Mouse (Mus musculus) kidney, embryonic 15.5 days (tissue): Measurements from ENCODE around the gene Oas1h. TPM values are rescaled to one million over a fixed set of nuclear protein-coding genes. Genes with fewer than 3 reads are reported as not detected.
A peak's percentile ranks its signal among the peaks of the same experiment; 100 is the strongest.

Experiments
- ATAC-seq: fragments of 200-750 bp; cut with Nextera tagmentation; replicated peaks from 2 replicates; pipeline ENCODE4 v1.8.0; 2017; ENCODE audit warnings: moderate TSS enrichment; ENCODE audit not compliant: low FRiP score
- H3K27ac ChIP-seq: fragments of 300-500 bp; sonication (generic); 2 replicates; pipeline ENCODE4 v1.5.1; 2015; ENCODE audit warnings: mild to moderate bottlenecking, inconsistent platforms
- H3K27me3 ChIP-seq: fragments of 300-500 bp; sonication (generic); 2 replicates; pipeline ENCODE4 v1.6.1; 2015; ENCODE audit warnings: inconsistent platforms
- H3K36me3 ChIP-seq: fragments of 300-500 bp; sonication (generic); 2 replicates; pipeline ENCODE4 v1.6.1; 2015; ENCODE audit warnings: inconsistent platforms
- H3K4me1 ChIP-seq: fragments of 300-500 bp; sonication (generic); 2 replicates; pipeline ENCODE4 v1.6.1; 2015; ENCODE audit warnings: inconsistent platforms
- H3K4me2 ChIP-seq: fragments of 300-500 bp; sonication (generic); 2 replicates; pipeline ENCODE4 v1.6.1; 2015; ENCODE audit warnings: moderate library complexity, mild to moderate bottlenecking, inconsistent platforms
- H3K4me3 ChIP-seq: fragments of 300-500 bp; sonication (generic); replicated peaks from 2 replicates; pipeline ENCODE4 v1.5.1; 2015; ENCODE audit warnings: mild to moderate bottlenecking, inconsistent platforms
- H3K9ac ChIP-seq: fragments of 300-500 bp; sonication (generic); 2 replicates; pipeline ENCODE4 v1.6.1; 2015; ENCODE audit warnings: mild to moderate bottlenecking, inconsistent platforms
- H3K9me3 ChIP-seq: fragments of 300-500 bp; sonication (generic); replicated peaks from 2 replicates; pipeline ENCODE4 v1.6.1; 2016; ENCODE audit warnings: inconsistent platforms
- WGBS: fragments of 180-500 bp; shearing (Covaris S2); methylation state at CpG from one replicate; pipeline ENCODE4 v1.1.7; 2015; ENCODE audit warnings: mixed read lengths; 5-methylcytosine and 5-hydroxymethylcytosine counted together
- polyA plus RNA-seq: library from polyadenylated mRNA; unstranded; fragments of >200 nt; fragmentation: Nextera tagmentation; extraction: Ambion mirVana; gene quantifications from 2 replicates; pipeline ENCODE4 v1.2.1, GENCODE M21; 2015

Oas1h gene
- polyA plus RNA-seq = not detected in 2 replicates

- Histone ChIP-seq H3K9me3 (no peaks in the 10 kb centered on the region), H3K27me3 (no peaks in the 10 kb centered on the region), H3K4me3 (no peak within 1 kb of the TSS), H3K36me3 (no peaks in the 10 kb centered on the region), H3K9ac (no peak within 1 kb of the TSS), H3K4me2 (no peak within 1 kb of the TSS), H3K4me1 (no peaks in the 10 kb centered on the region), H3K27ac (no peak within 1 kb of the TSS)
- no peak for ATAC-seq
- WGBS = 46% methylated on average over 4 of the region's 4 CpGs
Observed at GRCm38 (mm10) chr5:120861121-120861520, at the start of gene Oas1h. TSS of gene Oas1h (plus strand) at chr5:120861421.

GRCm38 (mm10) chr5:120811951-120812819 lies 49.0 kb upstream of the Oas1h start, which contains the start of gene Oas1c:
TSS of gene Oas1c (minus strand) at chr5:120812514.
- H3K36me3 ChIP-seq = no peaks in the 10 kb centered on the region
- peak within 1 kb of the TSS; percentile 60 for H3K4me2 ChIP-seq
- WGBS = 4% methylated on average over 18 of the region's 18 CpGs
- H3K27me3 ChIP-seq = no peaks in the 10 kb centered on the region
- H3K9me3 ChIP-seq = no peaks in the 10 kb centered on the region
- peaks cover 16% of the 10 kb centered on the region for H3K4me1 ChIP-seq
- H3K4me3 ChIP-seq = peak within 1 kb of the TSS; percentile 38
- peak within 1 kb of the TSS; percentile 17; the same call in 1 of the 2 replicates for H3K9ac ChIP-seq
- peak within 1 kb of the TSS; percentile 85 for H3K27ac ChIP-seq
- ATAC-seq = peak; percentile 92

GRCm38 (mm10) chr5:120813023-120813422 lies 48.2 kb upstream of the Oas1h start:
- no peaks in the 10 kb centered on the region for H3K36me3 ChIP-seq
- 77% methylated on average over 6 of the region's 6 CpGs for WGBS

GRCm38 (mm10) chr5:120815949-120816348 lies 45.3 kb upstream of the Oas1h start:
- ATAC-seq = no peak
- Histone ChIP-seq H3K9me3 (peaks cover 5% of the 10 kb centered on the region; the same call in 1 of the 2 replicates), H3K36me3 (no peaks in the 10 kb centered on the region), H3K9ac (no peak overlapping the region), H3K4me3 (no peak overlapping the region), H3K4me1 (peaks cover 16% of the 10 kb centered on the region), H3K27me3 (no peaks in the 10 kb centered on the region), H3K27ac (no peak overlapping the region), H3K4me2 (no peak overlapping the region)
- WGBS = 72% methylated on average over 3 of the region's 3 CpGs

More at GRCm38 (mm10) chr5:120813023-120813422, 48.2 kb upstream of the Oas1h start:
- H3K4me3 ChIP-seq = peak overlapping the region; percentile 38
- H3K9ac ChIP-seq = no peak overlapping the region; the same call in 1 of the 2 replicates
- H3K4me1 ChIP-seq = peaks cover 16% of the 10 kb centered on the region
- H3K9me3 ChIP-seq = no peaks in the 10 kb centered on the region
- no peak overlapping the region for H3K27ac ChIP-seq
- ATAC-seq = 0 out of 2 replicates have a peak, but pooled peaks have one; percentile 3
- H3K27me3 ChIP-seq = no peaks in the 10 kb centered on the region
- peak overlapping the region; percentile 60 for H3K4me2 ChIP-seq

- Histone ChIP-seq H3K4me1 (no peaks in the 10 kb centered on the region), H3K9me3 (peaks cover 5% of the 10 kb centered on the region; the same call in 1 of the 2 replicates), H3K9ac (no peak overlapping the region), H3K4me2 (no peak overlapping the region), H3K27ac (no peak overlapping the region), H3K27me3 (no peaks in the 10 kb centered on the region), H3K36me3 (no peaks in the 10 kb centered on the region), H3K4me3 (no peak overlapping the region)
- no peak for ATAC-seq
Observed at GRCm38 (mm10) chr5:120818999-120819398, 42.2 kb upstream of the Oas1h start.

GRCm38 (mm10) chr5:120831031-120831430 lies 30.2 kb upstream of the Oas1h start:
- peaks cover 3% of the 10 kb centered on the region; the same call in 1 of the 2 replicates for H3K27me3 ChIP-seq
- H3K4me1 ChIP-seq = peaks cover 5% of the 10 kb centered on the region
- WGBS = 81% methylated on average over 4 of the region's 4 CpGs
- H3K9me3 ChIP-seq = no peaks in the 10 kb centered on the region
- H3K27ac ChIP-seq = no peak overlapping the region
- no peak overlapping the region for H3K9ac ChIP-seq
- no peaks in the 10 kb centered on the region for H3K36me3 ChIP-seq
- no peak for ATAC-seq
- no peak overlapping the region for H3K4me3 ChIP-seq
- H3K4me2 ChIP-seq = no peak overlapping the region

GRCm38 (mm10) chr5:120833335-120834280 lies 27.6 kb upstream of the Oas1h start:
- Histone ChIP-seq H3K9ac (no peak overlapping the region), H3K4me1 (peaks cover 5% of the 10 kb centered on the region), H3K4me2 (no peak overlapping the region), H3K9me3 (no peaks in the 10 kb centered on the region), H3K27me3 (peaks cover 3% of the 10 kb centered on the region; the same call in 1 of the 2 replicates), H3K4me3 (no peak overlapping the region), H3K36me3 (no peaks in the 10 kb centered on the region), H3K27ac (no peak overlapping the region)
- WGBS = 10% methylated on average over 17 of the region's 17 CpGs
- ATAC-seq = no peak

GRCm38 (mm10) chr5:120836731-120837585 lies 24.3 kb upstream of the Oas1h start:
- Histone ChIP-seq H3K9me3 (no peaks in the 10 kb centered on the region), H3K4me2 (no peak overlapping the region), H3K9ac (no peak overlapping the region), H3K4me1 (peaks cover 5% of the 10 kb centered on the region), H3K27ac (no peak overlapping the region), H3K36me3 (no peaks in the 10 kb centered on the region), H3K27me3 (peaks cover 3% of the 10 kb centered on the region; the same call in 1 of the 2 replicates), H3K4me3 (no peak overlapping the region)
- WGBS = 9% methylated on average over 8 of the region's 8 CpGs
- no peak for ATAC-seq

GRCm38 (mm10) chr5:120844713-120845112 lies 16.5 kb upstream of the Oas1h start:
- no peak overlapping the region for H3K9ac ChIP-seq
- WGBS = 81% methylated on average over 3 of the region's 3 CpGs
- H3K9me3 ChIP-seq = no peaks in the 10 kb centered on the region
- no peaks in the 10 kb centered on the region for H3K36me3 ChIP-seq
- no peak overlapping the region for H3K4me3 ChIP-seq
- ATAC-seq = no peak
- H3K27me3 ChIP-seq = no peaks in the 10 kb centered on the region
- H3K4me1 ChIP-seq = no peaks in the 10 kb centered on the region
- no peak overlapping the region for H3K4me2 ChIP-seq
- H3K27ac ChIP-seq = no peak overlapping the region

- H3K9ac ChIP-seq = no peak within 1 kb of the TSS
- no peaks in the 10 kb centered on the region for H3K36me3 ChIP-seq
- no peaks in the 10 kb centered on the region for H3K9me3 ChIP-seq
- no peak within 1 kb of the TSS for H3K27ac ChIP-seq
- H3K27me3 ChIP-seq = no peaks in the 10 kb centered on the region
- H3K4me2 ChIP-seq = no peak within 1 kb of the TSS
- no peaks in the 10 kb centered on the region for H3K4me1 ChIP-seq
- no peak within 1 kb of the TSS for H3K4me3 ChIP-seq
- WGBS = 68% methylated on average over 4 of the region's 4 CpGs
- ATAC-seq = no peak
Observed at GRCm38 (mm10) chr5:120847067-120847466, 14.2 kb upstream of the Oas1h start, which contains the start of gene Oas1f. TSS of gene Oas1f (plus strand) at chr5:120847367.

- 66% methylated on average over 3 of the region's 3 CpGs for WGBS
- Histone ChIP-seq H3K9ac (no peak overlapping the region), H3K4me2 (no peak overlapping the region), H3K4me1 (no peaks in the 10 kb centered on the region), H3K36me3 (no peaks in the 10 kb centered on the region), H3K27me3 (no peaks in the 10 kb centered on the region), H3K27ac (no peak overlapping the region), H3K9me3 (no peaks in the 10 kb centered on the region), H3K4me3 (no peak overlapping the region)
- no peak for ATAC-seq
Observed at GRCm38 (mm10) chr5:120849601-120850136, 11.6 kb upstream of the Oas1h start.
